Mouse (Mus musculus): ENCODE results near the gene Srarp.

The Srarp gene

GRCm38 (mm10) chr4:141435974-141436373, at the start of gene Srarp:
TSS of gene Srarp (minus strand) at chr4:141436105.
- DNase-seq (ENCODE audit: low spot score): no peak

- no peak for DNase-seq (ENCODE audit: low spot score)
Observed at GRCm38 (mm10) chr4:141484071-141484470, 48.2 kb upstream of the Srarp start.

- no peak for DNase-seq (ENCODE audit: low spot score)
Observed at GRCm38 (mm10) chr4:141479411-141479810, 43.5 kb upstream of the Srarp start.

- DNase-seq (ENCODE audit: low spot score): no peak
Observed at GRCm38 (mm10) chr4:141478794-141479193, 42.9 kb upstream of the Srarp start.

GRCm38 (mm10) chr4:141478225-141478624, 42.3 kb upstream of the Srarp start:
- DNase-seq (ENCODE audit: low spot score): no peak

- peak; percentile 40 for DNase-seq (ENCODE audit: low spot score)
Observed at GRCm38 (mm10) chr4:141477681-141478102, 41.8 kb upstream of the Srarp start.

- no peak for DNase-seq (ENCODE audit: low spot score)
Observed at GRCm38 (mm10) chr4:141474431-141474830, 38.5 kb upstream of the Srarp start.

- DNase-seq (ENCODE audit: low spot score): no peak
Observed at GRCm38 (mm10) chr4:141472641-141473321, 36.9 kb upstream of the Srarp start.

- DNase-seq (ENCODE audit: low spot score): no peak
Observed at GRCm38 (mm10) chr4:141471491-141471890, 35.6 kb upstream of the Srarp start.

- no peak for DNase-seq (ENCODE audit: low spot score)
Observed at GRCm38 (mm10) chr4:141469343-141469742, 33.4 kb upstream of the Srarp start.

GRCm38 (mm10) chr4:141468576-141468975, 32.7 kb upstream of the Srarp start:
- DNase-seq (ENCODE audit: low spot score): no peak

GRCm38 (mm10) chr4:141467581-141467927, 31.6 kb upstream of the Srarp start:
- no peak for DNase-seq (ENCODE audit: low spot score)

GRCm38 (mm10) chr4:141466844-141467580, 31.1 kb upstream of the Srarp start:
- no peak for DNase-seq (ENCODE audit: low spot score)

GRCm38 (mm10) chr4:141466289-141466795, 30.4 kb upstream of the Srarp start:
- no peak for DNase-seq (ENCODE audit: low spot score)

GRCm38 (mm10) chr4:141465512-141466288, 29.8 kb upstream of the Srarp start:
- DNase-seq (ENCODE audit: low spot score): no peak

GRCm38 (mm10) chr4:141464722-141465121, 28.8 kb upstream of the Srarp start:
- DNase-seq (ENCODE audit: low spot score): no peak

GRCm38 (mm10) chr4:141463472-141463871, 27.6 kb upstream of the Srarp start:
- DNase-seq (ENCODE audit: low spot score): no peak

- no peak for DNase-seq (ENCODE audit: low spot score)
Observed at GRCm38 (mm10) chr4:141461576-141461975, 25.7 kb upstream of the Srarp start.

GRCm38 (mm10) chr4:141461088-141461487, 25.2 kb upstream of the Srarp start:
- DNase-seq (ENCODE audit: low spot score): no peak

- no peak for DNase-seq (ENCODE audit: low spot score)
Observed at GRCm38 (mm10) chr4:141460481-141460880, 24.6 kb upstream of the Srarp start.

- no peak for DNase-seq (ENCODE audit: low spot score)
Observed at GRCm38 (mm10) chr4:141459766-141460165, 23.9 kb upstream of the Srarp start.

- no peak for DNase-seq (ENCODE audit: low spot score)
Observed at GRCm38 (mm10) chr4:141458888-141459287, 23.0 kb upstream of the Srarp start.

- peak; percentile 80 for DNase-seq (ENCODE audit: low spot score)
Observed at GRCm38 (mm10) chr4:141458236-141458635, 22.3 kb upstream of the Srarp start.

All from urinary bladder, postnatal 14 days (tissue).